Mouse (Mus musculus) olfactory bulb, adult 2 months (tissue): Measurements from ENCODE around the gene Hmgn1.

Experiments
- CTCF ChIP-seq: fragments of 200-500 bp; IDR thresholded peaks from 2 replicates; pipeline ENCODE4 v1.5.1; 2012; ENCODE audit warnings: low read depth, mild to moderate bottlenecking, low read length, moderate library complexity; ENCODE audit not compliant: insufficient read depth
- POLR2A ChIP-seq: fragments of 200-500 bp; IDR thresholded peaks from 2 replicates; pipeline ENCODE4 v1.6.1; 2012; ENCODE audit warnings: mild to moderate bottlenecking, low read depth, low read length, moderate library complexity; ENCODE audit not compliant: insufficient read depth

DNA sequence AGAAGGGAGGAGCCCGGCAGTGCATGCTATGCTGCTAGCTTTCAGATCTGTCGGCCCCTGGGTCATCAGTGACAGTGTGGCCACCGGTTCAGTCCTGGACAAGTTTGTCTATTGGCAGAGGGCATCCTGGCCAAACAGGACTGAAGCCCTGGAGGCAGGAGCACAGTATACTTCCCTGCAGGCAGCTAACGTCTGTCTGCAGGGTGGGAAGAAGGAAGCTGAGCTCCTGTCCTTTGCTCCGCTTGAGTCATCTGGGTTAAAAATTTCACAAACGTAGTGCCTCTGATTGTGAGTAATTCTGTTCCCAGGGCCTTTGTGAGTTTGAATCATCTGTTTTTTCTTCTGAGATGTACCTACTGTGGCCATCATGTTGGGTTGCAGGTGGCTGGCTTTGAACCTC, 21.3 kb upstream of the Hmgn1 start:
- TF ChIP-seq CTCF = no peak
- TF ChIP-seq POLR2A = no peak
